Mouse (Mus musculus) embryo, embryonic 10 days (tissue): ENCODE data around the gene Shank2.
A peak's percentile ranks its signal among the peaks of the same experiment; 100 is the strongest.

ENCODE experiments used
- DNase-seq: peaks from one replicate; pipeline ENCODE4 v3.0.0-alpha.2; 2015; ENCODE audit warnings: low spot score

The Shank2 gene

DNA sequence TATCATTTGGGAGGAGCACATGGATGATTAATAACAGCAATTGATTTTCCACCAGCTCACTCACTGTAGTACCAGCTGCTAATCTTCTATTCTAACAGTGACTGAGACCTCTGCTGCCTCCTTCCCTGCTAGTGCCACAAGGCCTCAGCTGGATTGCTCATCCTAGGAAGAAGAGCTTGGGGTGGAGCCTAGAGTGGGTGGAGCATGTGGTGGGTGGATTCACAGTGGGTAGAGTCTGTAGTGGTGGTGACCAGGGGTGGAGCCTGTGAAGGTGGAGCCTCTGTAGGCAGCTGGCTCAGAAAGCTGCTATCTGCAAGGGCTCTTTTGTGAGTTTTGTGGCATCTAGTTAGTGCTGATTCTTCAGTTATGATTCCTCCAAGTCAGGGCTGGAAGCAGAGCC, 334.9 kb downstream of the Shank2 start:
- peak; percentile 16 for DNase-seq

DNA sequence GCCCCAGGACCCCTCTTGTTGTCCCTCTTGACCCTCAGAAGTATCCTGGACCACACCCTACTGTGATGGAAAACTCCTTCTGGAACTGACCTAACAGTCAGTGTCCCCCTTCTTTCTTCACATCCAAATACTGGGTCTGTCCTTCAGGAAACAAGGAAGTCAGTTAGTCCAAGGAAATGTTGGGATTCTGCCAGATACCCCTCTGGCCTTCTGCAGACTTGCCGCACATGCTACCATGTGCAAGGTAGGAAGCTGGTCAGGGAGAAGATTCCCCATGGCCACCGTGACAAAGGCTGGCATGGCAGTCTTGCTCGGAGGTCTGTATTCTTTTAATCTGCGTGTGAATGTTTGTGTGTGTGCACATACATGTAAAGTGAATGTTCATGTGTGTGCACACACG, 337.0 kb downstream of the Shank2 start:
- DNase-seq, result no peak

DNA sequence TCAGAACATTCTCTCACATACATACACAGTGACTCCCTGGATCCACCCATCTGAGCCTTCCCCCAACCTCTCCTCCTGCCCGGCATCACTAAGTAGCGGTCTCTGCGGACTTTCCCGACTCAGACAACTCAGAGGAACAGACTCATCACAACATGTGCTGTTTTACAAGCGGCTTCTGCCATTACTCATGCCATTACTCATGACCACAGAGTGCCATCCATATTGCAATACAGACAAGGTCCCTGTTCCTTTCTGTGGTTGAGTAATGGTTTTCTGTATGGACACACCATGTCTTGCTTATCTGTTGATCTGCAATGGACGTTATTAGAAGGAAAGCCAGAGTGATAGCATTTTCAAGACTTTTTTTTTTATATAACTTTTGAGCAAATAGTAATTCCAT, 338.6 kb downstream of the Shank2 start:
- DNase-seq, result no peak

DNA sequence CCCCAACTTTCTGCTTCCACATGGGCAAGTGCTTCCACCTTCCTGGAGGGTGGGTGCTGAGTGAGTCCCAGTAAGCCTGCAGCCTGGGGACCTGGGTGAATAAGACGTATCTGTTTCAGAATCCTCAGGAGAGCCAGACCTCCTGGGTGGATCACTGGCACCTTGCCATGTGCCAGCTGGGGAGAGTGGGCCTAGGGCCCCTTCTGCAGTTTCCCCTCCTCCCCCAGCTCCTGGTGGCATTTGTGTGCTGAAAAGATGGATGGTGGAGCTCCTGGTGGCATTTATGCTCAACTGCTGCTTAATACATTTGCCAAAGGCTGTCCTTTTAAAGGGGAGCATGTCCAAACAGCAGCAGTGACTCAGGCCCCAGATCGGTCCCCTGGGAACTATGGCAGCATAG, 364.4 kb downstream of the Shank2 start:
- no peak for DNase-seq

DNA sequence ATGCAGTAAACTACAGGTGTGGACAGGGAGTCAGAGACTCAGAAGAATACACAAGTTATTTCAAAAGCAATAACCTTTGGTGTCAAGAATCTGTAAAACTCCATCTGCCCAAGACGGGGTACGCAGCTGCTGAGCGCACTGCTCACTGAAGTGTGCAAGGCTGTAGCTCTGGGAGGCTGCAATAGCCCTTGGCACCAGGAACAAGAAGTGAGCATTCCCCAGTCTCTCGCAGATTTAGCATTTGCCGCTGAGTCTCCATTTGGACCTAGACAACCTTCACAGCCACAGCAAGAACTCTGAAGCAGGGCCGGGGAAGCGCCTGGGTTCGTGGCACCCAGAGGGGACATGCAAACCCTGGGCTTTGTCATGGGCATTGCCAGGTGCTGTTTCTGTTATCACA, 371.3 kb downstream of the Shank2 start:
- DNase-seq, result no peak

DNA sequence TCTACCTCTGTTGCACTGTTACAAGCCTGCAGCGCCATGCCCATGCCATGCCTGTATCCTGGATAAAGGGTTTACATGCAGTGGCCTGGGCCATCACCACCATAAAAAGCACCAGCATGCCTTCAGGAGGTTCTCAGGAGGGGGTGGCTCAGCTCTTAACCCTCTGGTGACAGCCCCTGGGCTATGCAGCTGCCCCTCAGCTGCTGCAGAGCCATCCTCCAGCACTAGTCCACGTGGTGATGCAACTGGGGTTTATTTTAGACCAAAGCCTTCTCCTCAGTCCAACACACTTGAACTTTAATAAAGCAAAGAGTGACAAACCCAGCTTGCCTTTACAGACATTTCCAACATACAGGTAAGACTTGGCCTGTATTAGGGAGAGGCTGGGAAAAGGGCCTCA, 373.8 kb downstream of the Shank2 start:
- no peak for DNase-seq

DNA sequence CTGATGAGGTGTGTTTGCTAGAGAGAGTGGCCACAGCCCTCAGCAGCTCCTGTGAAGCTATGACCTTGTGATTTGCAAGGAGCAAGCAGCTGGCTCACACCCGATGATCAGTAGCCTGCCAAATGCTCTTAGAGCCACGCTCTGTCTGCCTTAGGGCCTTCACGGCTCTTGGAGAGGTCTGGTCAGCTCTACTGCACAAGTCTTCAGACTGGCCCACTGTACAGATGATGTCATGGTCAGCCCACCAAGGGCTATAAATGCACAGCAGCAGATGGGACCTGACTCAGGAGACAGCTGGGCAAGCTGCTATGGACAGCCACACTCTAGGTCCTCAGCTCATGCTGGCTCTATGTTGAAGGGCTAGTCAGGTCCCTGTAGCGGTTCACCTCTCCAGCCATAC, 376.5 kb downstream of the Shank2 start:
- no peak for DNase-seq

DNA sequence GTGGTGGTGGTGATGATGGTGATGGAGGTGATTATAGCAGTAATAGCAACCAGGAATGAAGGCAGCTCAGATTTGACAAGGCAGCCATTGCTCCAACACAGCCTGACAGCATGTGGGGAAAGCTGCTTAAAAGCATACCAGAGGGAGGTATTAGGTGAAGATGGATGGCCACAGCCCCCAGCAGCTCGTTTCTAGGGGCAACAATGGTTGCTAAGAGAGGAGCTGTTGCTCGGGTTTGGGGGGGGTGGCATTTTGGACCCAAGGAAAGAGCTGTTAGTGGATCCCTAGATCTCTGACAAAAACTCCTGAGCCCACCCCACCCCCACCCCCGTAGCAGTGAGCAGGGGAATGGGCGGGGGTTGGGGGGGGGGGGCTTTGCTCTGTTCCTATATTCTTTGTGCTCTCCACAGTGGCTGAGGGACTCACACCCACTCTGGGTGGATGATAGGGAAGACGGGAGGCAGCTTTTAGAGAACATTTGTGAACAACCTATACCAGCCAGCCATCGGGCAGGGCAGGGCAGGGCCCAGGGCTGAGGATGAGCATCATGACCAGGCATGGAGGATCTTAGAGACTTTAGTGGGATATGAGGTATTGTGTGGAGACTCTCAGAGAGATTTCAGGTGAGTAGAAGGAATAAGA, 377.6 kb downstream of the Shank2 start:
- DNase-seq, result no peak

DNA sequence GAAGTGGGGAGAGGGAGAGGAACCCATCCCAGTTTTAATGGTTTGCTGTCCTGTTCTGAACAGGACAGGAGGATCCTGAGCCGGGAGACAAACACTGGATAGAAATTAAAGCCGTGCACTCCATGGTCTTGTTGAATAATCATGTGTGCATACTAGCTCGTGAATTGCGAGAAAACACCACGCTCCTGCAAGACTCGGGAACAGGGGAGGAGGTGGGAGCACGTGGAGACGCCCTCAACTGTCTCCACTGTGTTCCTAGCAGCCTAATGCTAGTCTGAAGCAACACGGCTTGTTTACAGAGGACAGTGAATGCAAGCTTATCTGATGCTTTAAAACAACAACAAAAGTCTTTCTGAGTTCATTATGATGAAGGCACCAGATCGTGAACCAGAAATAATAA, 379.9 kb downstream of the Shank2 start:
- DNase-seq, result no peak

DNA sequence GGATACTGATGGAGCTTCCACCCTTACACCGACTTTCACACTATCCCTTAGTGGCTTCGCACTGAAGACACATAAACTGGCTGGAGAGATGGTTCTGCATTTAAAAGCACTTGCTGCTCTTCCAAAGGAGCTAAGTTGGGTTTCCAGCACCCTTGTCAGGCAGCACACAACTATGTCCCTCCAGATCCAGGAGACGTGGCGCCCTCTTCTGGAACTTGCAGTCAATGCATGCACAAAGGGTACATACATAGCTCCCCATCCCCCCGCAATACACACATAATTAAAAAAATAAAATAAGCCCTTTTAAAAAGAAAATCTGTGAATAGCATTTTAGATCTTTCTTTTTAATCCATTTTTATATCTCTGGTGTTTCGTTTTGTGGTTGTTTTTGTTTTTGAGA, 385.8 kb downstream of the Shank2 start:
- DNase-seq, result no peak

DNA sequence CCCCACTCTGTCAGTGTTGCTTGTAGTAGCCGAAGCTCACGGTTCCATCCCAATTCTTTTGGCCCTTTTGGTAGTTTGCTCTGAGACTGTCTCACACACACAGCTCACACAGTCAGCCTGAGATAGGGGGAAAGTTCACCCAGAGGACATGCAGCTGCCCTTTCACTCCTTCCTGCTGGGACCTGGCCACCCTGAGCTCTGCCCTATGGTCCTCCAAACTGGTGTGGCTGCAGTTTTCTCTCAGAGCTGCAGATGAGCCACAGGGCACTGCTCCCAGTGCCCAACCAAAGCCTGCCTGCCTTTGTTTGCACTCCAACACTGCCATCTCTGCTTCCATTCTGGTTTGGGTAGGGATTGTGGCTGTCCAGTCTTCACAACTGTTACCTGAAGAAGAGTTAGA, 388.0 kb downstream of the Shank2 start:
- DNase-seq, result no peak

DNA sequence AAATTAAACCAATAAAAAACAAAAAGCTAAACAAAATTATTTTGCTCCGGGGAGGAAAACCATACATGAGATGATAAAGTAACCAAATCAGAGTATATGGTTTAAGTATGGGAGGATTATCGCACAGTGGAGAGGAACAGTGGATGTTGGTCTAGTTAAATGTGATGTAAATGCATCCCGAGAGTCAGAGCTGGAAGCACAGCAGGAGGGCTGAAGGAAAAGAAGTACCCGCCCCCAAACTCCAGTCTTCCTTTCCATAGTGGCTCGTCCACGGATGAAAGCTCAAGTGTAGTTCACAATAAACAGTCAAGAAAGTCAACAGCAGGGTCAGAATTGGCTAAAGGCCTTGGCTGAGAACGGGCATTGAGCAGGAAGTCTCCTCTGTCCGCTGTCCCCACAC, 388.9 kb downstream of the Shank2 start:
- no peak for DNase-seq

DNA sequence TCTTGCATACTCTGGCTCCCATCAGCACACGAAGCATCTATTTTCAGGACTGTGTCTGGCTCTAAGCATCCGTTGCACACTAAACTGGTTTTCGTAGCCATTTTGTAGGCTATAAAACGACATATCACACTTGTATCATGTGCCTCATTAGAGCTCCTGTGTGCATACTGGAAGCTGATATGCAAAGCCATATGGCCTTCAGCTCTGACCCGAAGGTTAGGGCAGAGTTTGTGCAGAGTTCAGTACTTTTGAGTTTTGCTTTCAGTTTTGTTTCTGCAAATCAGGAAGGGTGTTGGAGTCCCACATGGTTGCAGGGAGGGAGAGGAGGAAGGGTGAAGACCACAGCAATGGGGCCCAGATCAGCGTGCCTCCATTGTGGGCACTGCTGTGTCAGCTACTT, 390.0 kb downstream of the Shank2 start:
- DNase-seq, result no peak

DNA sequence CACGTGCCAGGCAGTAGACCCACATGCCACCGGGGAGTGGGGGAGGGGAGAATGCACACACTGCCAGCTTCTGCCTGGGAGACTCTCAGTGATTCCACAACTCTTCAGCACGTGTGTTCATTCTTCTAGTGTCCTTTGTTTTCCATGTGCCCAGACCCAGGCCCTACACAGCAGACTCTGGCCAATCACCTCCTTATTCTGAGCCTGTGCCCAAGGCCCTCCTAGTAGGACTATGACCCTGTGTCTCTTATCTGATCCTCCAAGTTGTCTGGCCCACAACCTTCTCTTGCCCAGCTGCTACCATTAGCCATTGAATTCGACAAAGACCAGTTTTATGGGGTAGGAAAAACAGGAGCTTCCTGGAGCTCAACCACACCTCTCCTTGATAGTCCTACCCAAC, 400.8 kb downstream of the Shank2 start:
- no peak for DNase-seq

DNA sequence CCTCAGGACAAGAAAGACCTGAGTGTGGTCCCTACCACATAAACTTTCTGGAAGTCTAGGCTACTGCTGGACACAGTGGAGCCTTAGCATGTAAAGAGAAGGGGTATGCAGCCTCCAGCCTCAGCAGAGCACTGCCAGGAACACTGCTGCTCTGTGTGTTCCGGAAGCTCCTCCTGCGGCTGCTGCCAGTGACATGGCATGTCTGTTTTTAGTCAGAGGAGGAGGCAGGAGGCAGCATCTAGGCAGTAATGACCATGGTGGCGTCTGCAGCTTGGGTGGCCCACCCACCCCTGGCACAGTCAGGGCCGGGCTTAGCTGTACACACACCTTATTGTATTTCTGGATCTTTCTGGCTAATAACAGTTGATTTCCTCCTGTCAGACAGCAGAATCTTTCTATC, 405.9 kb downstream of the Shank2 start:
- DNase-seq, result no peak

DNA sequence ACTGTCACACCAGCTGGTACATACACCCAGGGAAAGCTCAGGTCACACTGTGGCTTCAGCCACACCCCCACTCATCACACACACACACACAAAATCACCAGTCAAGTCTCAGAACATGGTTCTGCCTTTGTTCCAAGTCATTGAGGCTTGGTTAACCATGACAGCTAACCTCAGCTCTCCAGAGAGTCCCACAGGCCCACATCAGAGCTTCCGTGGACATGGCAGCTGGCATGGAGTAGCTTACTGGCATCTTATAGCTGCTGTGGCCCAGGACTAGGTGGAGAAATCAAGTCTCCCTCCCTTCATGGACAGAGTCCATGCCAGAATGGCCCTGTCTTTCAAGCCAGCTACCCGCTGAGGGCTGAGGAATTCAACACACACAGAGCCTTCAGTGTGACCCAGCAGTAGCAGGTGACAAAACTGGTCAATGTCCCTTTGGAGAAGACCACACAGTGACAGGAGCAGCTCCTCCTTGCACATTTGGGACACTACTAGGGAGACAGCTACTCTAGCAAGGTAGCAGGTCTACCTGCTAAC, 406.8 kb downstream of the Shank2 start:
- no peak for DNase-seq

DNA sequence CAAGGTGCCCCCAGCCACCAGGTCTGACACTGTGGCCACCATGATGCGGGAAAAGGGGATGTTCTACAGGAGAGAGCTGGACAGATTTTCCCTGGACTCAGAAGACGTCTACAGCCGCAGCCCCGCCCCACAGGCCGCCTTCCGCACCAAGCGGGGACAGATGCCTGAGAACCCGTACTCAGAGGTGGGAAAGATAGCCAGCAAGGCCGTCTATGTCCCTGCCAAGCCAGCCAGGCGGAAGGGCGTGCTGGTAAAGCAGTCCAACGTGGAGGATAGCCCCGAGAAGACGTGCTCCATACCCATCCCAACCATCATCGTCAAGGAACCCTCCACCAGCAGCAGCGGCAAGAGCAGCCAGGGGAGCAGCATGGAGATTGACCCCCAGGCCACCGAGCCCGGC, 408.0 kb downstream of the Shank2 start:
- DNase-seq, result no peak

DNA sequence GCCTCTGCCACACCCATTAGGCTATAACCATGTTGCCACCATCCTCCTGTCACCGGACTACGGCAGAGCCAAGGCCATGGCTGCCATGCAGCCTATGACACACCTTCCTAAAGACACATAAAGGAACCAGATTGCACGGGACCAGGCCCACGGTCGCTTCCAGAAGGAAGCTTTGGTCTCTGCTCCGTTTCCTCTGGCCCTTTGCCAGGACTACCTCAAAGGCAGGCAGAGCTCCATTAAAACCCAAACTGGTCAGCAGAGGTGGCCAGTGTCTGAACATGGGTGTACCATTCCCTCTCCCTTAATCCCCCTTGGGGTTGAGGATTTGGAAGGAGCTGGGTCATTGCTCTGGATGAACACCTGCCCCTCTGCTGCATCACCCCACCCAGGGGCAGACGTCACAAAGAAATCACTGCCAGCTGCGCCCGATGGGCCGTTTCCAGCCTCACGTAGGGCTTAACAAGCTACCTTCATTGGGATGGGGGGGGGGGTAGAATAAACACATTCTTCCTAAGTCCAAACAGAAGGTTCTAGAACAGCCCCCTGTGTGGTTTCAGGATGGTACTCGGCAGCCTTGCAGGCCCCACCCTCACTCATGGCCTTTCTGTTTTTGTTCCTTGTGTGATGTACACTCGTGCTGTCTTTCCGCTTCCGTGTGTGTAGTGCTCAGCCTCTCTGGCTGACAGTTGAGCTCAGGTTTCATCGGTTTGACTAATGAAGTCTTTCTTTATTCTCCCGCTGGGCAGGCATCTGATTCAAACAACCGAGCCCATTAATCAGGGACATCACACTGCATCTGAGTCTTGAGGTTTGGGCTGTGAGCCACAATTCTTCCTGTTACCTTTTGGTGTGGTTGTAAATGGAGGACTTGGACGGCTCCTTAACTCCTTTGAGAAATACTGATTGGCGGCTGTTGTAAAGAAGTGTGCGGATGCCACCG, 410.5 kb downstream of the Shank2 start:
- peak; percentile 53 for DNase-seq

DNA sequence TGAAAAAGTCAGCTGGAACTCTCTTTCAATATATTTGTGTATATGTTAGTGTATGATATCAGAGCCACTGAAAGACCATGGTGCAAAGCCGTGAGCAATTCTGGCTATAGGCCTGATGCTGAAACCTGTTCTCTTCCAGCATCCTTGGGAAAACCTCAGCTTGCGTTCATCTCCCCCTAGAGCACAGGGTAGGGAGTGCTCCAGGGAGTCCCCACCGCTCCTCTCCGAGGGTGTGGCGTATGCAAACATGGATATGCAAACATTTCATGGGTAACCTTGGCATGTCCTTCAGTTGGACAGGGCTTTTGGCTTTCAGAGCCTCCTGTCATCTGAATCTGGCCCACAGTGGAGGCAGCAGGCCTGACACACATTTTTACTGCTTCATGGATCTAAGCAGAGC, 412.9 kb downstream of the Shank2 start:
- no peak for DNase-seq

DNA sequence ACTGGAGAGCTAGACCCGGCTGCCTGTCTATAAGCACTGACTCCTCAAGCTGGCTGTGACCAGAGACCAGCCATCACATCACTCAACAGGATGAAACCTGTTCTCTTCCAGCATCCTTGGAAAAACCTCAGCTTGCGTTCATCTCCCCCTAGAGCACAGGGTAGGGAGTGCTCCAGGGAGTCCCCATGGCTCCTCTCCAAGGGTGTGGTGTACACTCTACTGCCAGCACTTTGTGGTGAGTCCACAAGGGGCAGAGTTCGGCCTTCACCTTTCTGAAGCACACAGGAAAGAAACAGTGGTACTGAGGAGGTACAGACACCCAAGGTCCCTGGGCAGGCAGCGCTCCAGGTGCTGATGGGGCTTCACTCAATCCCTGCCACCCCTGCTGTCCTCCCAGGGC, 414.1 kb downstream of the Shank2 start:
- DNase-seq, result no peak

DNA sequence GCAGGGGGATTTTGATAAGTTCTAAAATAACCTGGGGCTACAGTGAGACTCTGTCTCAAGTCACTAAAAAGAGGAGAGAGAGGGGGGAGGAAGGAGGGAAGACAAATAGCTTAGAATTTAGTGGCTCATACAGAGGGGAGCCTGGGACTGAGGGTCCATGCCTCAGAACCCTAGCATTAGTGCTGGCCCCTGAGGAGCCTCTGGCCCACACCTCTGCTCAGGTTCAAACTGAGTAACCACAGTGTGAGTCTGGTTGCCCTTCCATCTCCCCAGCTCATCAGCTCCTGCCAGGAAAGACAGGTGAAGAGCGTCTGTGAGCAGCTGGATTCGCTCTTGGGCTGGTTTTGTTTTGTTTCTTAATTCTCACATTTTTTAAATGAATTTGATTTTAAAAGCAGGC, 415.5 kb downstream of the Shank2 start:
- no peak for DNase-seq

DNA sequence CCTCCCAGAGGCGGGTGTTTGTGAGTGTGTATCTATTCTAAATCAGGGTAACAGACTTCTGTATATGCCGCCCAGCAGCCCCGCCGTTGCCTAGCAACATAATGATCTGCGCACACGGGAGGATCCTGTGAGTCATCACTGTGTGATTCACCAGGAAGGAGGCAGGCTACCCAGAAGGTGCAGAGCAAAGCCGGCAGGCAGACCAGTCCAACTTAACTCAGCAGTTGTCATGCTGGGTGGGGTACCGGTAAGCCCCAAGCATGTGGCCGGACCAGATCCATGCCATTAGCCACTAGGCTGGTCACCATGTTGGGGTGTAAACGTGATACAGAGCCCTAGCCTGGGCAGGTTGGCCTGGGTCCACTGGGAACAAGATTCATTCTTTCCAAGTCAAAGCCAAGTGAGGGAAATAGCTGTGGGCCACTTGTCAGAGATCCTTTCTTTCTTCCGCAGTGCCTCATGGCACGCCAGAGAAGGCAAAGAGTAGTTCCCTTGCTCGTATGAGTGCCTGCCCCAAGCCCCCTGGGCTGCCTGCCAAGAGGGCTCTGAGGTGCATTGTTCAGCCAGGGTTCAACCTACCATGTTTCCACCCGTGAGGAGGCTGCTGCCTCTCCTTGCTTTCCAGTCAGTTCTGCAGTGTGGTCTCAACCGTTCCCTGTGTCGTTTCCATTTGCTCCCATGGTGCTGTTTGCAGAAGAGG, 416.1 kb downstream of the Shank2 start:
- DNase-seq, result peak; percentile 56

DNA sequence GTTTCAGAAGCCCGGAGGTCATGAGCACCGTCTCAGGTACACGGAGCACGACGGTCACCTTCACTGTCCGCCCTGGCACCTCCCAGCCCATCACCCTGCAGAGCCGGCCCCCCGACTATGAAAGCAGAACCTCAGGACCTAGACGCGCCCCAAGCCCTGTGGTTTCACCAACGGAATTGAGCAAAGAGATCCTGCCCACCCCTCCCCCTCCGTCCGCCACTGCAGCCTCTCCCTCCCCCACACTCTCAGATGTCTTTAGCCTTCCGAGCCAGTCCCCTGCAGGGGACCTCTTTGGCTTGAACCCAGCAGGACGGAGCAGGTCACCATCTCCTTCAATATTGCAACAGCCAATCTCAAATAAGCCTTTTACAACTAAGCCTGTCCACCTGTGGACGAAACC, 418.8 kb downstream of the Shank2 start:
- no peak for DNase-seq
